Comparison of ENCODE assay signal across 14 mouse cellular contexts in the genomic region with DNA sequence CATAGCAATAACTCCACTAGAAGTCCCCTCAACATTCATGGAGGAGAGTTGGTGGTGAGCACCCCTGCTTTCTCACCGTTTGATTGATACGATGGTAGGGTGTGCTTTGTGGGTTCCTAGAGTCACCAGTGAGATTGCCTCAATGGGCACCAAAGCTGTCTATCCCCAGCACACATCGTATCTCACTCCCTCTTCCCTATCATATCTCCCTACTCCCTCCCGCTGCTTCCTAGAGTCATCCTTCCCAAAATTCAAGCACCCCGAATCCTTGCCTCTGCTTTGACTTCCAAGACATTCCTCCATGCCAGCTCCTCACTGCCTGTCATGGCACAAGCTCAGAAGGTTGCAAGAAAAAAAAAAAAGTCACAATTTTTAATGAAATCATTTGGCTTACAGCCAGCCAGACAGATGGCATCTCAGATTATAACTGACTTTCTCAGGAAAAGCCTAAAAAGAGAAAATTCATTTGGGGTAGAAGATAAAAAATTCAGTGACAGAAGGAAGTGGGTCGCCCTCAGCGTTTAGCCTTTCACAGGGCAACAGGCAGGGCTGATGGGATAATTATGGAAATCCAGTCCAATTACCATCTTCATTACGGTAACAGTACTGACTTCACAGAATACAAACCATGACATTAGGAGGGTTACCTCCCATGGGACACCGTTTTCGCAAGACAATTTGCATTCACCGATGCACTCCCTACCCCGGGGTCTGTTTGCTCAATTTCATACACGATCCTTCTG.
A peak's percentile ranks its signal among the peaks of the same experiment; 100 is the strongest.
DNase-seq lines count a peak whose midpoint lies in the region; ATAC-seq and TF ChIP-seq lines count a peak whose summit lies in the region.
"Had no signal": no experiment of that assay in that cellular context is flagged by ENCODE, and none has a peak within 500 bp of the region (broad histone marks: within the 10 kb centered on the region; RNA-seq: fewer than 3 reads in every experiment).

No protein-coding gene starts in this region.

- no peak for TF ChIP-seq CTCF in hindbrain, postnatal 0 days (IDR thresholded peaks at IDR 0.05; ENCODE audit: low read depth)

- H3K9me3 ChIP-seq in hindbrain, embryonic 11.5 days (ENCODE audit: control insufficient read depth, low read length): no peaks in the 10 kb centered on the region
- no peaks in the 10 kb centered on the region for H3K9me3 ChIP-seq in hindbrain, embryonic 10.5 days
- H3K9me3 ChIP-seq in hindbrain, postnatal 0 days (ENCODE audit: low read length): no peaks in the 10 kb centered on the region

- H3K4me3 ChIP-seq in hindbrain, embryonic 11.5 days (ENCODE audit: low read depth, low read length): no peak overlapping the region
- no peak overlapping the region for H3K4me3 ChIP-seq in hindbrain, embryonic 10.5 days
- no peak overlapping the region for H3K4me3 ChIP-seq in hindbrain, postnatal 0 days (ENCODE audit: low read length)
- H3K4me3 ChIP-seq: layer of hippocampus, adult 2 months had no signal

- H3K4me1 ChIP-seq in hindbrain, embryonic 11.5 days (replicated peaks; ENCODE audit: control insufficient read depth, insufficient read depth, low read length): no peaks in the 10 kb centered on the region
- no peaks in the 10 kb centered on the region for H3K4me1 ChIP-seq in hindbrain, embryonic 10.5 days (replicated peaks)
- no peaks in the 10 kb centered on the region for H3K4me1 ChIP-seq in hindbrain, postnatal 0 days (ENCODE audit: insufficient read depth, low read length)

- H3K4me2 ChIP-seq in hindbrain, embryonic 11.5 days (replicated peaks; ENCODE audit: low read depth, low read length): no peak overlapping the region
- no peak overlapping the region for H3K4me2 ChIP-seq in hindbrain, postnatal 0 days (ENCODE audit: low read depth, low read length)

- H3K36me3 ChIP-seq in hindbrain, embryonic 11.5 days (ENCODE audit: control insufficient read depth, insufficient read depth, low read length): no peaks in the 10 kb centered on the region
- no peaks in the 10 kb centered on the region for H3K36me3 ChIP-seq in hindbrain, embryonic 10.5 days
- no peaks in the 10 kb centered on the region for H3K36me3 ChIP-seq in hindbrain, postnatal 0 days (ENCODE audit: insufficient read depth, low read length)

- DNase-seq in hindbrain, embryonic 11.5 days (ENCODE audit: low spot score): peak; percentile 23
- DNase-seq in hindbrain, embryonic 10.5 days (ENCODE audit: low spot score): no peak
- peak; percentile 67 for DNase-seq in 416B (ENCODE audit: low read depth)
- peak; percentile 54 for DNase-seq in cerebellum, adult 9-10 months
- DNase-seq in hindbrain, postnatal 0 days (ENCODE audit: low spot score): peak; percentile 80
- DNase-seq in urinary bladder, postnatal 4 days (ENCODE audit: low spot score in 2 of 2): no peak
- DNase-seq in kidney, postnatal 14 days: no peak
- no peak for DNase-seq in ovary, adult 18-20 months (ENCODE audit: low spot score)
- DNase-seq: adrenal gland, postnatal 10 days; gastrocnemius, postnatal 36 days; liver; lung, postnatal 36 days had no signal

- ATAC-seq in hindbrain, embryonic 11.5 days (ENCODE audit: low FRiP score): no peak
- ATAC-seq in hindbrain, postnatal 0 days: peak; percentile 61
- ATAC-seq: intestine, postnatal 0 days had no signal

- H3K9ac ChIP-seq in hindbrain, embryonic 11.5 days (ENCODE audit: low read depth, low read length): no peak overlapping the region
- H3K9ac ChIP-seq in hindbrain, postnatal 0 days (replicated peaks; ENCODE audit: low read length): no peak overlapping the region

- WGBS in hindbrain, embryonic 11.5 days: 80% methylated on average over 13 of the region's 13 CpGs
- 91% methylated on average over 13 of the region's 13 CpGs for WGBS in hindbrain, embryonic 10.5 days
- WGBS in hindbrain, postnatal 0 days: 52% methylated on average over 13 of the region's 13 CpGs

- no peak overlapping the region for H3K27ac ChIP-seq in hindbrain, embryonic 11.5 days (ENCODE audit: low read depth, low read length)
- no peak overlapping the region for H3K27ac ChIP-seq in hindbrain, embryonic 10.5 days
- H3K27ac ChIP-seq in hindbrain, postnatal 0 days: no peak overlapping the region
- H3K27ac ChIP-seq: layer of hippocampus, adult 2 months had no signal

- H3K27me3 ChIP-seq in hindbrain, embryonic 11.5 days (ENCODE audit: control insufficient read depth, insufficient read depth, low read length): no peaks in the 10 kb centered on the region
- H3K27me3 ChIP-seq in hindbrain, embryonic 10.5 days (ENCODE audit: insufficient read depth, poor library complexity, severe bottlenecking): no peaks in the 10 kb centered on the region
- H3K27me3 ChIP-seq in hindbrain, postnatal 0 days (ENCODE audit: insufficient read depth, low read length): no peaks in the 10 kb centered on the region

Comparison
In these comparisons a context has a peak if more than half of its experiments do, and no peak if none do; other contexts are left out.
1. DNase-seq: peak in hindbrain, embryonic 11.5 days (single experiment), 416B (single experiment), cerebellum, adult 9-10 months (single experiment) and hindbrain, postnatal 0 days (single experiment); none in hindbrain, embryonic 10.5 days (single experiment), urinary bladder, postnatal 4 days (0 of 2), kidney, postnatal 14 days (single experiment) and ovary, adult 18-20 months (single experiment).